Mouse (Mus musculus): ENCODE results near the gene Prss54. TPM values are rescaled to one million over a fixed set of nuclear protein-coding genes. Genes with fewer than 3 reads are reported as not detected.
"Not testable (repeated sequence)": the region's sequence is repeated elsewhere in the genome, so short reads cannot be mapped to it uniquely, and the experiment has no call there.

Prss54 gene
- total RNA-seq (2021): not detected
- long read RNA-seq, experiment 1: 0 reads
- long read RNA-seq, experiment 2: 0 reads

- no peak for DNase-seq (ENCODE audit: low spot score in 2 of 2)
Observed at GRCm38 (mm10) chr8:95576240-95576639, at the start of gene Prss54. Prss54 (minus strand) TSS chr8:95576340.

- DNase-seq (ENCODE audit: low spot score in 2 of 2): no peak
Observed at GRCm38 (mm10) chr8:95624833-95625232, 48.7 kb upstream of the Prss54 start.

GRCm38 (mm10) chr8:95620046-95620445 is 43.9 kb upstream of the Prss54 start:
- DNase-seq (ENCODE audit: low spot score in 2 of 2): no peak

- DNase-seq (ENCODE audit: low spot score in 2 of 2): no peak
Observed at GRCm38 (mm10) chr8:95616383-95616782, 40.2 kb upstream of the Prss54 start.

GRCm38 (mm10) chr8:95611769-95612168 is 35.6 kb upstream of the Prss54 start:
- DNase-seq (ENCODE audit: low spot score in 2 of 2): no peak

GRCm38 (mm10) chr8:95610749-95611148 is 34.6 kb upstream of the Prss54 start:
- no peak for DNase-seq (ENCODE audit: low spot score in 2 of 2)

GRCm38 (mm10) chr8:95609406-95609805 is 33.3 kb upstream of the Prss54 start:
- no peak for DNase-seq (ENCODE audit: low spot score in 2 of 2)

- DNase-seq (ENCODE audit: low spot score in 2 of 2): no peak
Observed at GRCm38 (mm10) chr8:95607210-95607609, 31.1 kb upstream of the Prss54 start.

GRCm38 (mm10) chr8:95606509-95606908 is 30.4 kb upstream of the Prss54 start:
- DNase-seq (ENCODE audit: low spot score in 2 of 2): not testable (repeated sequence)

GRCm38 (mm10) chr8:95602168-95602567 is 26.0 kb upstream of the Prss54 start:
- DNase-seq (ENCODE audit: low spot score in 2 of 2): no peak

GRCm38 (mm10) chr8:95601306-95601705 is 25.2 kb upstream of the Prss54 start:
- DNase-seq (ENCODE audit: low spot score in 2 of 2): no peak

GRCm38 (mm10) chr8:95599861-95600260 is 23.7 kb upstream of the Prss54 start:
- DNase-seq (ENCODE audit: low spot score in 2 of 2): peak in 1 of 2 experiments; percentile 48

- no peak for DNase-seq (ENCODE audit: low spot score in 2 of 2)
Observed at GRCm38 (mm10) chr8:95596841-95597241, 20.7 kb upstream of the Prss54 start.

GRCm38 (mm10) chr8:95595131-95595530 is 19.0 kb upstream of the Prss54 start:
- DNase-seq (ENCODE audit: low spot score in 2 of 2): no peak

GRCm38 (mm10) chr8:95593439-95594393 is 17.6 kb upstream of the Prss54 start:
- no peak for DNase-seq (ENCODE audit: low spot score in 2 of 2)

GRCm38 (mm10) chr8:95592131-95592780 is 16.1 kb upstream of the Prss54 start:
- DNase-seq (ENCODE audit: low spot score in 2 of 2): no peak

- DNase-seq (ENCODE audit: low spot score in 2 of 2): no peak
Observed at GRCm38 (mm10) chr8:95590539-95590938, 14.4 kb upstream of the Prss54 start.

- DNase-seq (ENCODE audit: low spot score in 2 of 2): no peak
Observed at GRCm38 (mm10) chr8:95589282-95589681, 13.1 kb upstream of the Prss54 start.

GRCm38 (mm10) chr8:95587339-95587738 is 11.2 kb upstream of the Prss54 start:
- no peak for DNase-seq (ENCODE audit: low spot score in 2 of 2)

GRCm38 (mm10) chr8:95573146-95573545 is 3.0 kb downstream of the Prss54 start:
- DNase-seq (ENCODE audit: low spot score in 2 of 2): no peak

- no peak for DNase-seq (ENCODE audit: low spot score in 2 of 2)
Observed at GRCm38 (mm10) chr8:95566809-95567208, 9.3 kb downstream of the Prss54 start.

GRCm38 (mm10) chr8:95566217-95566616 is 9.9 kb downstream of the Prss54 start:
- no peak for DNase-seq (ENCODE audit: low spot score in 2 of 2)
